Mouse (Mus musculus): Measurements from ENCODE around the gene Dmrtc1b. TPM values are rescaled to one million over a fixed set of nuclear protein-coding genes. Genes with fewer than 3 reads are reported as not detected.

Gene Dmrtc1b
- polyA plus RNA-seq, 1 experiment from 2014 or later = not detected

Other genes starting within 250 kb of the Dmrtc1b start
- gene Hdac8, start 202.5 kb upstream of the Dmrtc1b start, polyA plus RNA-seq (2015; fragmentation: Nextera tagmentation; extraction: Ambion mirVana) = 9.2 and 10.8 TPM in 2 replicates
- 7.0 and 8.2 TPM in 2 replicates for gene Phka1, start 63.6 kb upstream of the Dmrtc1b start, polyA plus RNA-seq (2015; fragmentation: Nextera tagmentation; extraction: Ambion mirVana)
- gene Gm3880, start 20.9 kb upstream of the Dmrtc1b start, polyA plus RNA-seq (2015; fragmentation: Nextera tagmentation; extraction: Ambion mirVana) = not detected in 2 replicates
- gene Gm9112, start 230 bp upstream of the Dmrtc1b start, polyA plus RNA-seq (2015; fragmentation: Nextera tagmentation; extraction: Ambion mirVana) = not detected in 2 replicates
- not detected in 2 replicates for gene Dmrtc1c1, start 95.1 kb downstream of the Dmrtc1b start, polyA plus RNA-seq (2015; fragmentation: Nextera tagmentation; extraction: Ambion mirVana)
- not detected in 2 replicates for gene Dmrtc1c2, start 146.8 kb downstream of the Dmrtc1b start, polyA plus RNA-seq (2015; fragmentation: Nextera tagmentation; extraction: Ambion mirVana)
- not detected in 2 replicates for gene 1700031F05Rik, start 160.1 kb downstream of the Dmrtc1b start, polyA plus RNA-seq (2015; fragmentation: Nextera tagmentation; extraction: Ambion mirVana)
- gene Dmrtc1a, start 200.8 kb downstream of the Dmrtc1b start, polyA plus RNA-seq (2015; fragmentation: Nextera tagmentation; extraction: Ambion mirVana) = 0.79 and 1.3 TPM in 2 replicates
- gene 1700011M02Rik, start 201.0 kb downstream of the Dmrtc1b start, polyA plus RNA-seq (2015; fragmentation: Nextera tagmentation; extraction: Ambion mirVana) = not detected in 2 replicates
- not detected in 2 replicates for gene 1700018G05Rik, start 220.5 kb downstream of the Dmrtc1b start, polyA plus RNA-seq (2015; fragmentation: Nextera tagmentation; extraction: Ambion mirVana)